Mouse (Mus musculus) forelimb bud, embryonic 11.5 days (tissue): Measurements from ENCODE around the gene Mei1.

ENCODE experiments used
- DNase-seq: peaks from one replicate; pipeline ENCODE4 v3.0.0-alpha.2; 2012; ENCODE audit warnings: low read depth, low spot score

Mei1 gene

DNA sequence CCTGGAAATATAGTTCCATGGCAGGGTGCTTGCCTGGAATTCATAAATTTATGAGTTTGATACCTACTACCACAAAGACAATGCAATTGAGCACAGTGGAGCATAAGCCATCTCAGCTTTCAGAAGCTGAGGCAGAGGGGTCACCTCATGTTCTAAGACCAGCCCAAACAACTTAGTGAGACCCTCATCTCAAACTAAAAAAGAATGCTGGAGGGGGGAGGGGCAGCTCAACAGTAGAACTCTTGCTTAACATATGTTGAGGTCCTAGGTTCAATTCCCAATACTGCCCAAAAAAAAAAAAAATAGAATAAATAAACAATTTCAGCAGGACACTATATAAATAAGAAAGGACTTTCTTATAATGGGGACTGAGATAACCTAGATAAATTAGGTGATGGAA, 80.2 kb downstream of the Mei1 start:
- no peak for DNase-seq

DNA sequence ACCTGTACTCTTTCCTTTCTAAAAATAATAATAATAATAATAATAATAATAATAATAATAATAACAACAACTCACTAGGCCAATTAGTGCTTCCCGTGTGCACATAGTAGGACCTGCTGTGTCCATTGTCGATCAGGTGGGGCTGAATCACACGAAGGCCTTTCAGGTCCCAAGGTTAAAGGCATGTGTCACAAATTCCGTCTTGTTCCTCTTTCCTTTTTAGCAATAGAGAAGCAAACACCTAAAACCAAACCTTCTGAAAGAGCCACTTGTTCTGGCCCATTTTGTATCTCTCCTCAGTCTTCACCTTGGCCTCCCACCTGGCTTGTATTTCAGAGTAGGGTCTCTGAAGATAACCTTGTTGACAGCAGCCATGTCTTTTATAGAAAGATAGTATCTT, 81.4 kb downstream of the Mei1 start:
- DNase-seq: no peak

DNA sequence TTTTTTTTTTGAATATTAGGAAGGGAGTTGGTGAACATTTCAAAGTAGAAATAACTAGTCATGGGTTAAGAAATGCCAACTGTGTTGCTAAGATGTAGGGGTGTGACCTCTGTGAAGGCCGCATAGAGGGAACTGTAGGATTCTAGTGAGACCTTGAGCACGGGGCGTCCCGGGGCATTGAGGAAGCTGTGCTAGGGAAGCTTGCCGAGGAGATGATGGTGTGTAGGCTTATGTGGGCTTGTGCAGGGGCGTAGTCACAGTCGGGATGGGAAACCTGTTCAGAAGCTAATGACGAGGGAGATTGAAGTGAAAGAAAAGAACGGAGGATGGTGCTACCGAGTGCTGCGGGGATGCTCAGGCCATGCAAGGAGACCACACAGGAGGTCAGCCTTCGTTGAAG, 82.2 kb downstream of the Mei1 start:
- DNase-seq: no peak

DNA sequence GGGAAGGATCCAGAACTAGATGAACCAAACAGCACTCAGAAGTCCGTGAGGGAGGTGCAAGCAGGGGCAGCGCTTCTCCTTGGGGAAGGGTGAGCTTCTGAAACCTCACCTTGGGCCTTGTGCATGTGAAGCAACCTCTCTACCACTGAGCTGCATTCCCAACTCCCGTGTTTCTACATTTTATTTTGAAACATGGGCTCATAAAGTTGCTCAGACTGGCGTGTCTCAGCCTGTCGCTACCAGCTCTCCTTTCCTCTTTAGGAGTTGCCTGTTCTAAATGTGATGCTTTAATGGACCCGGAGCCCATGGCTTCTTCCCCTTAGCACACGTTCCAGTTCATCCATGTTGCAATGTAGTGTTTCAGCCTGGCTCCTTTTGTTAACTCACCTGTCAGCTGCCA, 82.6 kb downstream of the Mei1 start:
- DNase-seq: no peak

DNA sequence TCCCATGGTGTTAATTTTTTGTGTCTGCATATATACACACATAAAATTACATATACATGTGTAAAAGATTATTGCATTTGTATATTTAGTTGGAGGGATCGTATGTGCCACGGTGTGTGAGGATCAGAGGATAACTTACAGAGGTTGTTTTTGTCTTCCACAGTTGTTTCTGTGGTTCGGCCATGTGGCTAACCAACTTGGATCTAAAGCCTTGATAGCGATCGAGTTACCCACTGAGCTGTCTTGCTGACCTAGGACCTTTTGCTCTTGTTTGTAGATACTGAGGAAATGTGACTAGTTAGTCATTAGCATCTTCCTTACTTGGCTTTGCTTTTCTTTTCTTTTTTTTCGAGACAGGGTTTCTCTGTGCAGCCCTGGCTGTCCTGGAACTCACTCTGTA, 86.5 kb downstream of the Mei1 start:
- no peak for DNase-seq

DNA sequence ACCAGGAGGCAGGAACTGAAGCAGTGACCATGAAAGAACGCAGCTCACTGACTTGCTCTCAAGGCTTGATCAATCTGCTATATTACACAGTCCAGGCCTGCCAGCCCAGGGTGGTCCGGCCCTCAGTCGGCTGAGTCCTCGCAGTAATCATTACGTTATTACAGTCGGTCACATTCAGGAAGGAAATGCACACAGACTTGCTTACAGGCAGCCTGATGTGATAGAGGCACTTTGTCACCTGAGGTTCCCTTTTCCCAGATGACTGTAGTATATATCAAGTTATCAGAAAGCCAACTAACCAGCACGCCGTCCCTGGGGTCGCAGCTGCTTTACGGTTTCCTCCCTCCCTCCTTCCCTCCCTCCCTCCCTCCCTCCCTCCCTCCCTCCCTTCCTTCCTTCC, 87.1 kb downstream of the Mei1 start:
- DNase-seq: no peak

DNA sequence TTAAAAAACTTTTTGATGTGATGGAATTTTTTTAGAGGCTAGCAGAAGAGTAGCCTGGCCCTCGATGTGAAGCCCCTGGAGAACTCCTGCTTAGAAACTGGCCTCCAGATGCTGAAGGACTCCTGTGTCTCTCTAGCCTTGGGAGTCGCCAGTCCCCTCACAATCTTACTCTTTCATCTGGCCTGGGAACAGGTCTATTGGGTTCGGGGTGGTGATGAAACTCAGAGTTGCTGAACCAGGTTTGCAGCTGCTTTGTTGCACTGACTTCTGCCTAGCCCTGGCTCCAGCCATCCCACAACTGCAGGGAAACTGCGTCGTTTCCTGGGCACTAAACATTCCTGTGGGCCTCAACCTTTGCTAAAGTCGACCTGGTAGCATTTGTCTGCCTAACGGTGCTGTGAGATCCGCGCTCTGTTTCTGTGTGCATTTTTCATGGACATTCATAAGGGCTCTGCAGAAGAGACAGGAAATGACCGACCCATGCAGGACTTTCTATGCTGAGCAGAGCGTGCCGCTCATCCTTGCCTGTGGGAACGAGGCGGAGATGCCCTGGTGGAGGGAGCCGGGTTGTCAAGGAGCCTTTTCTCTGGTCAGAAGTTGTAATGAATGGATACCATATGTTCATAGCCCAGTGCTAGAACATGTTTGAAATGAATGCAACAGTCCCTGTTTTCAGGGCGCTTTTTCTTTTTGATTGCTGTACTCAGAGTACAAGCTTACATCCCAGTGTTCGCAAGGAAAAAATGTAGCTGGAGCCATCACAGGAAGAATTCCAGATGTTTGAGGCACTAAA, 88.6 kb downstream of the Mei1 start:
- no peak for DNase-seq

DNA sequence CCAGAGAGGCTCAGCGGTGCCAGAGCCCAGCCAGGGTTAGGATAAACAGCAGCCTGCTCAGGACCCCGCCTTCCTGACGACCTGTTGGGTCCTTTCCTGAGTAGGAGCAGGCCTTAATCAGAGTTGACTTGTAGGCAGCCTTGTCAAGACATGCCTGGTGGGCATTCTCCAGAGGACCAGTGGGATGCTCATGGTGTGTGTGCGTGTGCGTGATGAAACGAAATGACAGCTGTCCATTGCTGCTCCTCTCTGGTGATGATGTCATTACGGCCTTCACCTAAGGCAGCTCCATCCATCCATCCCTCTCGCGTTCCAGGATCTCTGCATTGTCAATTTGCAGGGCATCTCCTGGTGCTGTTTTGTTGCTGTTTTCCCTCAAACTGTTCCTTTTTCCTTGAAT, 89.7 kb downstream of the Mei1 start:
- no peak for DNase-seq

DNA sequence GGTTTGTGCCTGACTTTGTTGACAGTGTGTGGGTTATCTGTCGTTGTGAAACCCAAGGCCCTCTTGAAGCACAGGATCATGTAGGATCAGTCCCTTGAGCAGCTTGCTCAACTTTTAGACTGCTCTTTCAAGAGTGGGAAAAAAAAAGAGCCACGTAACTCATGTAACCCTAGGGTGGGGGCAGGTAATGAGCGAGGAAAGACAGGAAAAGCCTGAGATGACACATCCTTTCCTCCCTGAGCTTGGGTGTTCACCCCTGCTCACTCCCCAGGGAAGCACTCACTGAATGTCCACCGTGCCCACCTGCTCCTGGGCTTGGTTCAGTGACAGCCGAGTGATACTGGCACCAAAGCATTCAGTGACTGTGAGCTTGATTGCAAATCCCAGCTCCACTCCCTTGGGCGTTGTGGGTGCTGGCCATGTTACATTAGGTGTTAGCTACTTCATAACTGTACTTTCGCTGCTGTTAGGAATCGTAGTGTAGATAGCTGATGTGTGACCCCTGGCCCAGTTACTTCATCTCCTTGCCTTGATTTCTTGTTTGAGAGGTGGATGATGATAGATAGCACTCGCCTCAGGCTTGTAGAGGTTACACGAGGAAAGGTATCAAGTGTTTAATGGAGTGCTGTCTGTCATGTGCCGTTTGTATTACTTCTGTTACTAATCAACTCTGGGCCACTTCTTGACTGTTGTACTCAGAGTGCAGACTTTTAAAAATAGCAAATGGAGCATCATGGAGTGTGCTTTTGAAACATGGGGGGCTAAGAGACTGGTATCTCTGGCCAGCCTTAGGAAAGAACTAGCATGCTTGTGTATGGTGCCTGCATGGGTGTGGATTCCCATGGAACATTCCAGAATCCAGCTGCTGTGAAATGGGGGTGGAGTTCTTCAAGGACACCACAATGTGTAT, 91.2 kb downstream of the Mei1 start:
- no peak for DNase-seq

DNA sequence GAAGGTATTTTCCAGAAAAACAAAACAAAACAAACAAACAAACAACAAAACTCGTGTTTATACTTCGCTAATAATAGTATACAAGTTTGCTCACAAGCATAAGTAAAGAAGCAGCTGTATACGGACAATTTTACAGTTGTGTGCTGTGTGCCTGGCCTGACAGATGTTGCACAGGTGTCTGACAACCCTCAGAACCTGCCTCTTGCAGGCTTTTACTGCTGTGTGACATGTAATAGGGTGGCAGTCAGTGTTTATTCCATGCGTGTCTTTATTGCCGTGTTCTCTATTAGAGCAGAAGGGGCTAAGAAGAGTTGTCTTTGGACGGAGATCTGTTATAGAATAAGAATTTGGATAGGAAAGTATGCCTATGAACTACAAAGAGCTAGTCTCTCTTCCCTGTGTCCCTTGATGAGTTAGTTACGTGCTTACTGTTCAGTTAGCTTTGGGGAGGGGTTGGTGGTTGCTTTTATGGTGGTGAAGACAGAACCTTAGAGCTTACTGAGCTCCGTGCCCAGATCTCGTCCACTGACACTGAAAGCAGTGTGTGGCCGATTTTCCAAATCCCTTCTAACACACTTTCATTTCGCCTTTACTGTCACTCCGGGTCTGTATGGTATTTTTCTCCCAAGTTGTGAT, 92.3 kb downstream of the Mei1 start:
- no peak for DNase-seq

DNA sequence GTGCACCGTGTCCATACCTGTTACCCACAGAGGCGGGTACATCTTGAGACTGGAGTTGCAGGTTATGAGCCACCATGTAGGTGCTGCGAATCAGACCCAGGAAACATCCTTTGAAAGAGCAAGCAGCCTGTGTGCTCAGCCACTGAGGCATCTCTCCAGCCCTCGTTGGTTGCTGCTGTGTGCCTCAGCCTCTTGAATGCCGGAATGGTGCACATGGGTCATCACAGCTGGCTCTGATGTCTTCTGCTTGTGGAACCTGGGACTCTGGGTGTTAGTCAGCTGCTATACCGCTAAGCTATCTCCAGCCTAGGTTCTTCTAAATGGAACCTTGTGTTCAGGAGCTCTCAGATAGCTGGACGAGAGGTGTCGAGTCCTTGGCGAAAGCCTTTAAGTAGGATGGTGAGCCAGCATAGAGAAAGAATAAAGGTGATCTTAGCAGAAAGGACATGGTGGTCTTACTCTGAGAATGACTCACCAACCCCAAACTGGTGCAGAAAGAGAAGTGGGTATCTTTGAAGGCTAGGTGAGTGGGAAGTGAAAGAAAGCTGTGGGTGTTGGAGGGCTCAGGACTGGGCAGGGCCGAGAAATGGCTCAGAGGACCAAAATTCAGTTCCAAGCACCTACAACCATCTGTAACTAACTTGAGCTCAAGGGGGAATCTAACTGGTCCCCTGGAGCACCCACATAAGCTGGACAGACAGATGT, 93.7 kb downstream of the Mei1 start:
- DNase-seq: no peak

DNA sequence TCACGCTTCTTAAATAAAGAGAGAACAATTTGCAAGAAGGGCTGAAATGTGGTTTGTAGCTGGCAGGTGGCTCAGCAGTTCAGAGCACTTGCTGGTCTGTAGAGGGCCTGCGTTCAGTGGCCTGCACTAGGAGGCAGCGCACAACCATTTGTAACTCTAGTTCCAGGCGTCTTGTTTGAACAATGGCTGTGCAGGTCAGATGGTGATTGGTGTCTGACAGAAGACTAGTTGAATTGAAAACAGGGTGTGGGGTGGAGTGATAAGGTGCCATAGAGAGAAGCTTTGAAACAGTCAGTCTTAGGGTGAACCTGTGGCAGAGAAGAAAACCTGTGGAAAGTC, 94.2 kb downstream of the Mei1 start:
- DNase-seq: no peak

DNA sequence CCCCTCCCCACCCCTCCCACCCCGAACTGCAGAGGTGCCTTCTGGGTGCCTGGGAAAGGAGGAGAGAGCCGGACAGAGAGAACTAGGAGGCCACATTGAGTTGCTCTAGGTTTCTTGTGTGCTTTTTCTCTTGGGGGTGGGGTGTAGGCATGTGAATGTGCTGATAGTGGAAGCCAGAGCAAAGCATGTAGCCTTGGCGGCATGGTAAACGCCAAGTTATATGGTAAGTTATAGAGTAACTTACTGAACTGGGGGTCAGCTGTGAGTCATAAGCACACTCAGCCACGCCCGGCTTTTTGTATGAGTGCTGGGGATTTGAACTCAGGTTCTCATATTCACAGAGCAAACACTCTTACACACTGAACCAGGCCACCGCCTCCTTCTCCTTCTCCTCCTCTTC, 94.7 kb downstream of the Mei1 start:
- DNase-seq: no peak

DNA sequence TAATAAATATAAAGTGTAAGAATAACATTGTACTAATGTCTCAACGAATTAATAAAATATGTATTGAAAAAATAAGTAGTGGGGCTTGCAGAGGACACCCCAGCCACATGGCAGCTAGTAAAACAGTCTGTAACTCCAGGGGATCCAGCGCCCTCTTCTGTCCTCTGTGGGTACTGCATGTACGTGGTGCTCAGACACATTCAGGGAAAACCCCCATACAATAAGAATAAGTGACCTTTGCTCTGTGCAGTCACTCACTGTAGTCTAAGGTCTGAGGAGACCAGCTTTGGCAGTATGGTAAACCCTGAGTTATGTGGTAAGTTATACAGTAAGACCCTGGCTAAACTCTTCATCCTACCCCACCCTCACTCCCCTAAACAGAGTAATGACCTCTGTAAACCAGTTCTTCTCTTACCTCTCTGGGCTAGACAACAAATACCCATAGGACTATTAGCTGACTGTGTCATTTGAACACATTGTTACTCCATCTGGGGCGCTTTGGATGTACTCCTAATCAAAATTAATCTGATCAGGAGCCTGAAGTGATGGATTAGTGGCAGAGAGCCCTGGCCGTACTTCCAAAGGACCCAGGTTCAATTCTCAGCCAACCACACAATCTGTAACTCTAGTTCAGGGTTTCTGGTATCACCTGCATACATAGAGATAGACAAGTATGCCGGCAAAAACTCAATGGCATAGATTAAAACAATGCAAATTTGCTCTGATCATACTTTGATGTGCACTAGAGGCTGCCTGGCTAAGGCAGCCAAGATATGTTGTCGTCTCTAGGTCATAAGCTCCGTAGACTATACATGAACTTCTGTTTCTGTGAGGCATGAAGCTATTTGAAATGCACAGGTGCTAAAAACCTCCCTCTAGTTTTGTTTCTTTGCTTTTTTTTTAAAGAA, 95.8 kb downstream of the Mei1 start:
- peak; percentile 70 for DNase-seq

DNA sequence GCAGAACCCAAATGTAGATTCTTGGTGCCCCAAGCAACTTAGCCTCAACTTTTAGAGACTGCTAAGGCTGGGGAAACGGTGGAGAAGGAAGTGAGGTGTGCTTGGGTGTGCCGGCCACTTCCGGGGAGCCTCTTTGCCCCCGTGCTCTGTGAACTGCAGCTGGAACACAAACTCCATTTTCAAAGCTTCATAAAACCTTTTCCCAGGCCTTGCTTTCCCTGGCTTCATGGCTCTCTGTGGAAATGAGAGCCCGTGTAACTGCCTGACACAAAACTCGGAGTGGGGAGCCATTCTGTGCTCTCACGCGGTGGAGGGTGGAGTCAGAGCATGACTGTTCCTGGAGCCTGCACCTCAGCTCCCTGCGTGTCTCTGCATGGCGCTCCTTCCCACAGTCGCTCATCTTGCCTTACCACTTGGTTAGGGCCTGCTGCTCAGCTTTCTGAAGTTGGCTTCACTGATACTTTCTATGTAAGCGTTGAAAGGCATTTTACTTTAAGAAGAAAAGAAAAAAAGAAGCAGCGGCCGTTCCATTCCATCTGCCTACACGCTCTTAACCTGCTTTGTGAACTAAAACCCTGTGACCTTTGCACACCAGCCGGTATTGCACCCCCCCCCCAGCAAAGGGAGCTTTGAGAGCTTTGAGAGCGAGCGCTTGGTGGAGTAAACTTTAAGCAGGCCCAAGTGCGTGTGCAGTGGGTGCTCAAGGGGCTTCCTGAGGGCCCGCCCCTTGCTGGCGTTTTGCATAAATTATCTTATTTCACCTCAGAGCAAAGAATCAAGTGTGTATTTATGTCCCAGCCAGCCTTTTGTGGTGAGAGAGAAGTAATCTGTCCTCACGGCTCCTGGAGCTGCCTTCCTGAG, 96.7 kb downstream of the Mei1 start:
- no peak for DNase-seq

DNA sequence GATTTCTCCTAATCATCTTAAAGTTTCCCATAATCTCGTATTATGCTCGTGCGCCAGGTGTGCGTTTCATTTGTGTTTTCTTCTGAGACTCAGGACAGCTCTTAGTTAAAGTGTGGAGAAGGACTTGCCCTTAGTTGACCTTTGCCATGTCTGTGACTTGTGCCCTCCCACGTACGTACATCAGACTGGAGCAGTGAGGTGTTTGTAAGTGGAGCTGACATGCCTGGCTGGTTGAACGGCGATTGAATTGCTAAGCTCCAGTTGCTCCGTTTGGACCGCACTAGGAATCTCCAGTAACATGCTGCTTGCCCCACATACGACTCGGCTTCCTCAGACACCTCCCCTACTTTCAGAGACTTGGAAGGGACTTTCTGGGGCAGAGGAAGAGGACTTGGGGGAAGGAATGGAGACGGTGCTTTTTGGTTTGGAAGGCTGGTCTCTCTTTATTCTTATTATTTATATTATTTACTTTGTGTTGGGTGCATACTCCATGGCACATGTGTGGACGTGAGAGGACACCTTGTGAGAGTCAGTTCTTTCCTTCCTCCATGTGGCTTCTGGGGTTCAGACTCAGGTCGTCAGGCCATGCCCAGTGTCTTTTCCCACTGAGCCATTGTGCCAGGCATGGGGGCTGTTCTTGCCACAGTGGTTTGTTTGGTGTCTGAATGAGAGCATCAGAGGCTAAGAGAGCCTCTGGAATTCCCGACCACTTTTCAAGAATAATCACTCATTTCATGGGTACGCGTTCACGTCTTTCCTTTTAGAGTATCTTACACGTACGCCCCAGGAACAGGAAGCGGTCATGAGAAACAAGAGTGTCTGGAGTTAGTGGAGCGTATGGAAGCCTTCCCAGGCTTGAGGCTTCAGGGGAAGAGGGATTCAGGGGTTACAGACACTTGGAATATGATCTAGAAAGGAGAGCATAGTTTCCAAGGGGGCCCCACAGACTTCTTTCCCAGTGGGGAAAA, 97.7 kb downstream of the Mei1 start:
- DNase-seq: no peak

DNA sequence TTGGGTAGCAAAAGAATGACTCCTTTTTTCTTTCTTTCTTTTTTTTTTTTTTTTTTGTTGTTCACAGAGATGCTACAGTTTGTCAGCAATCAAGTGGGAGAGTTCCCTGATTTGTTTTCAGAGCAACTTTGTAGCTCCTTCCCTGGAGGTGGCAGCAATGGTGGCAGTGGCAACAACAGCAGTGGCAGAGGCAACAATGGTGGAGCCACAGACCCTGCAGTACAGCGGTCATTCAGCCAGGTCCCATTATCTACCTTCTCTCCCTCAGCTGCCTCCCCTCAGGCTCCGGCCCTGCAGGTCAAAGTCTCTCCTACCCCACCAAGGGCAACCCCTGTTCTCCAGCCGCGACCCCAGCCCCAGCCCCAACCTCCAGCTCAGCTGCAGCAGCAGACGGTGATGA, 99.9 kb downstream of the Mei1 start:
- DNase-seq: no peak

DNA sequence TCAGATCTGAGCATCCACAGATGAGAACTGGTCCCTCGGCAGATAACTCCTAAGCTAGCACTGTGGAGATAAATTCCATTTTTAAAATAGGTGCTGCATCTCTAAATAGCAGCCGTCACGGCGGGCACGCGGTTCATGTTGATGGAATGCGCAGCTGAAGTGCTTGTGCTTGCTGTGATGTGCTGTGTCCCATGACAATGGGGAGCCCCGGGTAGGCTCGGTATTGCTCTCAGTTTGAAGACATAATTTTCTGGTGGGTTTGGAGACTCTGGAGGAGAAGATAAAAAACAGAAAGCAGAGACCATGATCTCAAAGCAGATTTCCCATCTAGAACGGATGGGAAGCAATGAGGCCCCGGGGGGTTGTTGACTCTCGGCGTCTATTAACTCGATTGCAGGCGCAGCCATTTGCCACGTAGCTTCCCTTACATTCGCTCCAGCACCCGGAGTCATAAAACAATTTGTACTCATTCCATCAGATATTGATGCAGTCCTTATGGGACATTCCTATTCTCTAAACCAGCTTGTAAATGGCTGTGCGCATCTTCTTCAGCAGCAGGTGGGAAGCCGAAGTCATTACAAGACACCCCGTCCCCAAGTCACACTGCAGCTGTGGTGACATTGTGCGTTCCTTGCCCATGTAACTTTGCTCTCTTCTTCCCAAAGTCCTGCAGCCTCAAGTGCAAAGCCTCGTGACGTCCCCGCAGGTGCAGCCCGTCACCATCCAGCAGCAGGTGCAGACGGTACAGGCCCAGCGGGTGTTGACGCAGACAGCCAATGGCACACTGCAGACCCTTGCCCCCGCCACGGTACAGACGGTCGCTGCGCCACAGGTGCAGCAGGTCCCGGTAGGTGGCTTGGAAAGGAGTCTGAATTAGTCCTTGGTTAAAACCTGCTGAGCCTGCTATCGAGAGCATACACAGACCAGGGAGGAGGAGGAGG, 100.9 kb downstream of the Mei1 start:
- DNase-seq: no peak
